Mouse (Mus musculus) gonadal fat pad, adult 2 months (tissue): Measurements from ENCODE around the gene Urm1. TPM values are rescaled to one million over a fixed set of nuclear protein-coding genes. Genes with fewer than 3 reads are reported as not detected.

Source experiments
- DNase-seq: peaks from one replicate; pipeline ENCODE4 v3.0.0-alpha.2; 2012; ENCODE audit warnings: low read depth
- polyA plus RNA-seq: library from polyadenylated mRNA; depleted of rRNA; stranded (reverse); fragments of >200 nt; gene quantifications from 2 replicates; pipeline ENCODE4 v1.2.3, GENCODE M21; 2012

Urm1 gene
- polyA plus RNA-seq, 1 experiment, result 61.3 TPM

DNA sequence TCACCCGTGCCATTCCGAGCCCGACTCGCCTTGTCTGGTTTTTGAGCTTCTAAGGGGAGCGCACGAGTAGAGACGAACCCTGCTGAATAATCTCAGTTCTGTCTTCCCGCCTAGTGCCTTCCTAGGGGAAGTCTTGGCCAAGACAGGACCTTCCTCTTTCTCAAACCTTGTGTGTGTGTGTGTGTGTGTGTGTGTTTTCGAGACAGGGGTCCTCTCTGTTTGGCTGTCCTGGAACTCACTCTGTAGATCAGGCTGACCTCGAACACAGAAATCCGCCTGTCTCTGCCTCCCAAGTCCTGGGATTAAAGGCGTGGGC, 7.8 kb downstream of the Urm1 start:
- DNase-seq, result no peak

DNA sequence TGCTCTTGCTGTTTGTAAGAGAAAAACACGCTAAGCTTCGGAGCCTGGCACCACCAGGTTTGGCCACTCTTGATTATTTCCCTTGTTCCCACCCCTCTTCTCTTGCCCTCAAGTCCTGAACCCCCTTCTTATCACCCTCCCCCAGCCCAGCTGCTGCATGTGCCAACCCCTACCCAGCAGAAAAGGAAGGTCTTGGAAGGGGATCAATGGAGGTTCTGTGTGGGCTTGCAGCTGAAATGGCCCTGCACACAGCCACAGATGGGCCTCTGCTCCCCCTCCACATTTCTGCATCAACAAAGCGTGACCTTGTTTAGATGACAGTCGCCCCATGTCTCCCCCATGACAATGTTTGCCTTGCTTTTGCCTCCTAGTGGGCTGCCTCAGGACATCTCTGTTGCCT, 11.2 kb downstream of the Urm1 start:
- DNase-seq, result no peak

DNA sequence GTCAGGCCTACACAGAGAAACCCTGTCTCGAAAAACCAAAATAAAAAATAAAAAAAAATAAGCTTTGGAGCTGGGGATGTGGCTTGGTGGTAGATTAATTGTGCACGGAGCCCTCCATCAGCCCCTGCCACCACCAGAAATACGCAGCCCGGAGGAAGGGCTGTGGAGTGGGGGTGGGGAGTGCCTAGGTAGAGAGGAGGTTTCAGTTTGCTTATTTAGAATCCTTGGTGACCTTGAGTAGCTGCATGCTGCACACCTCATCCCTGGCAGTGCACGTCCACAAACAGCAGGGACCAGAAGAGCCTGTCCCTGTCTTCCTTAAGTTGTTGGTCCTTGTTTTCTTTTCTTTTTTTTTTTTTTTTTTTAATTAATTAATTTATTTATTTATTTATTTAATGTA, 13.9 kb downstream of the Urm1 start:
- no peak for DNase-seq

DNA sequence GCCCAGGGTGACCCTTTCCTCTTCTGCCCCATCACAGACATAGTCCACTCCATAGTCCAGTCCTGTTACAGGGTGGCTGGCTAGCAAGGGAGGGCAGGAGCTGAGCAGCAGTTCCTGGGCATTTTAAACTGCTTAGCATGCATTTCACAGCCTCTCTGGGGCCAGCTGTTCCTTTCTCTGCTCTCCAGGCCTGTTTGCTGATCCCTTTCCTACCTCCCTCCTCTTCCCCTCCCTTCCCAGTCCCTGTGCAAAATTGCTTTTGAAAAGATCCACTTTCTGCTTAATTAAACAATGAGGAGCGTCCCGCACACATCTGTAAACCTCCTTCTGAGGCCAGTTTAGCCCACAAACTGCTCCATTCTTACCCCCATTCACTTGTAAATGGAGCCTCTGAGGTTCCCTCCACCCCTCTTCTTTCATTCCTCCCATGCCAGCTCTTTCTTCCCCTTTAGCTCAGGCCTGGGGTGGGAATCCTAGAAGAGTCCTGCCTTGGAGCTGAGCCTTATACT, 15.6 kb downstream of the Urm1 start:
- DNase-seq, result no peak

DNA sequence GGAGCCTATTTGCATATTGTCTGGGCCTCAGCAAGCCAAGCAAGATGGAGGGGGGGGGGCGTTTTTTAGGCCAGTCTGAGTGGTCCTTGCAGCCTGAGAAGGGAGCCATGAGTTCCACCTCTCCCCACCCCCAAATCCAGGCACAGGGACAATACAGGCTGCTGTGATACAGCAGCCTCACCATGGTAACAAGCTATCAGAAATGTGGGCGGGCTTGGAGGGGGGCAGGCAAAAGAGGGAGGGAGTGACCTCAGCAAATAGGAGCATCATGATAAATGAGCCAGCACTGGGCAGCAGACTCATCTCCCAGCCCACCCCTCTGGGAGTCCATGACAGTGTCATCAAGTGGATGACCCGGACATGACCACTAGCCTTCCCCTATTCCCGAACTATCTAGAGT, 19.6 kb downstream of the Urm1 start:
- DNase-seq, result no peak

DNA sequence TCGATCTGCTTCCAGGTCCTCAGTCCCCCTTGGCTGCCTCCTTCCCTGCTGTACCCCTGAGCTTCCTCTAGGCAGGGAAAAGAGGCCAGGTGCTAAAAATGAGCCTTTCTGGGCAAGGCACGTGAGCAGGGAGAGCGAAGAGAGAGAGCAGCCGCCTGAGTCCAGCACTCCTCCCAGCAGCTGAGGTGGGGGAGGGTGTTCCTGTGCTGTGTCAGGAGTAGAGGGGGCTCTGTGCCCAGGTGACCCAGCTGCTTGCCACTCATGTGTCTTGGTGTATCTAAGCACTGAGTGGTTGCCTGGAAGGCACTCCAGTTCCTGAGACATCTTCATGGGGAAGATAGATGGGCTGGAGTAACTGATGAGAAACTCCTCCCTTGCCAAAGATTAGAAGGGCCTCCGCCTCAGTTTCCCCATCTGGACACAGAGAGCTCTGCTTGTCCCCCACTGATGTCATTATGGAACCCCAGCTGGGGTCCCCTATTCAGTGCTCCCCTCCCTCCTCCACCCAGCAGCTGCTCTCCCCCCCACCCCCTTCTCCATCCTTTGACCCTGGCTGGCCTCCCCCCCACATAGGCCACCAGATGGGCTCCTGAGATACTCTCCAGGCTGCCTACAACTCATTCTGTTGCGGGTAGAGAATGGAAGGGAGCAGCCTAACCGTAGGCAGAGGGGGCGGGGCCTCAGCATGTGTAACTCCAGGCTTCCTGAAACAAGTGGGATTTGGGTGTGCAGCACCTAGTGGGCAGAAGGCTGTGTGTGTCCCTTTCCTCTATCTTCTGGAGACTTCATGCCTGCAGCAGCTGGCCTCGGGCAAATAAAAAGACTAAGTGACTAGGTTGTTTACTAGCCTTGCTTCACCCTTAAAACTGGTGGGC, 23.6 kb downstream of the Urm1 start:
- DNase-seq, result no peak

DNA sequence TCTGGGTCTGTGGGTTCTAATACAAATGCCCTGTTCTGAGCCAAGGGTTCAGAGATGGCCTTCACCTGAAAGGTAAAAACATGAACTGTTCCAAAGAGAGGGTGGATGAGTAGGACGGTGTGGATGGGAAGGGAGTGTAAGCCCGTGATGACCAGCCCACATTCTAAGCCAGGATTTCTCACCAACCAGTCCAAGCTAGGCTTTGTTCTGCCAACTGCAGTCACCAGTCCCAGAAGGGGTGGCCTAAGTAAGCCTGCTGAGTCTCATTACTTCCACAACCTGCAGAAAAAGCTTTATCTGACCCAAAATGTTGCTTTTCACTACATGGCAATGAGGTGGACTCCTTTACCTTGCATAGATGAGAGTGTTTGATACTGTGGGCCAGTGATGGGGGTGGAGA, 24.2 kb downstream of the Urm1 start:
- DNase-seq, result no peak

DNA sequence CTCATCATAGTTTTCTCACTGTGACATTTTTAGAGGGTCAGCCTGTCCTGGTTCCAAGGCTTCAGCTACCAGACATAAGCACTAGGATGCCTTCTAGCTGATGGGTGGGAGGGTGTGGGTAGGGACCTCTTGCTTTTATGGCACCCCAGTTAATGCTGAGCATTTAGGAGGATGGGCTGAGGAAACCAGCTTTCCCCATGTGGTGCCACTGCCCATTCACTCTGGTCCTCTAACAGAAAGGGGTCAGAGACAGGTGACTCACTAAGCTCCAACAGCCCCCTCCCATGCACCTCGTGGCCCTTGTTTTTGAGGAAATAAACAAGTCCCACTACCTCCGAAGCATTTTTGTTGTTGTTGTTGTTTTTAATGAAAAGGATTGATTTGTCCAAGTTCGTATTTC, 24.8 kb downstream of the Urm1 start:
- no peak for DNase-seq

DNA sequence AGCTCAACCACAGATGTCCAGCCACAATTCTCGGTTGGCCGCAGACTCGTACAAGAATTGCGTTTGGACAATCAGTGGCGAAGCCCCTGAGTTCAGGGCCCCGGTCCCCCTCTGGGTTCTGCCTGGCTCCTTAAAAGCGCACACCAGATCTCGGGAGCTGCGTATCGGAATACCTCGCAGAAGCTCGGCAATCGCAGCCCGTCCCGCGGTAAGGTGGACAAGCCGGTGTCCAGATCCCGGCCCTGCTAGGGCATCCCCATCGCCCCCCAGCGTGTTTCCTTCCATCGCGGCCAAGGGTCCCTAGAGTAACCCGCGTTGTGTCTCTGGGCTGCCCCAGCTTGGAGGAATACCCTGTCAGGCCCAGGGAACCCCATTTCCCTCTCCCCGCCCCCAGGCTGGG, 25.8 kb downstream of the Urm1 start:
- no peak for DNase-seq

DNA sequence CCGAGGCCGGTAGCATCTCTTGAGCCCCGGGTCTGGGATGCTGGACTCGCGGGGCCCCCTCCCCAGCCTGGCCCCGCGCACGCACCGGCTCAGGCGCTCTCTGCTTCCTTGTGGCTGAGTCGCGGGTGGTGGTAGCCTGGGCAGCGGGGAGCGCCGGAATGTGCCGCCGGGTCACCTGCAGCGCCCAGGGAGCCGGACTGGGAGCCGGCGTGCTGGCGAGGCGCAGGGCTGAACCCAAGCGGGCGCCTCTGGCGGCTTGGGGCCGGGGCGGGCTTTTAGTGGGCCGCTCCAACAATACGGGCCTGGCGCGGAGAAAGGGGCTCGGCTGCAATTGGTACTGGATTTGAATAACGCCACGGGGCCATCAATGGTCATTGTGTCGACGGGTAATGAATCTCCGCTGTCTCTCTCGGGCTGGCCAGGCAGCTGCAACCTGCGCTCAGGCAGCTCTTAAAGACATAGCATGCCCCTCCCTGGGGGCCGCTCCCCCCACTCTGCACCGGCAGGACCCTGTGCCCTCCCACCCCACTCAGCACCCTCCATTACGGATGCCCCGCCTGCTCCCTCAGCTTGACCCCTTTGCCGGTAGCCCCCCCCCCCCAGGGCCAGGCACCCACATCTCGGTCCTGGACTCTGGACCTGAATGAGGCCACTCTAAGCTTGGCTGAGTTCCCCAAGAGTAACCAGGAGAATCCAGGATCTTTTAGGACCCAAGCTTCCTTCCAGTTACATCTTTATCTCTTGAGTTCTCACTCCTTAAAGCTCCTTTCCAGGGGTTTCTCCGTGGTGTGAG, 26.4 kb downstream of the Urm1 start:
- DNase-seq, result no peak

DNA sequence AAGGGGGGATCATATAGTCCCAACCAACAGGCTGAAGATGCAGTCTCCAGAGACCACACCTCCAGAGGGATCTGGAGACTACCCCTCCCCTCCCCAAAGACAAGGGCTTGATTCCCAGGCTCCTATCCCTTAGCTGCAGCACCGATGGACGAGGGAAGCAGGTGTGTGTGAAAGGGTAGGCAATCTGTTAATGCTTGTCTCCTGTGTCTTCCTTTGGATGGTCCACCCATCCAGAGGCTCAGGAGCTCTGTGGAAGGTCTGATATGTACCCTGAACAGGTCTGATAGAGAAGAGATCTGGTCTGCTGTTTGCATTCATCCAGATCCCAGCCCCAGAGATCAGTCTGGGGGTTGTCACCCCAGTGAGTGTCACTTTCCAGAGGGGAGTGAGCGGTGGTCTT, 27.0 kb downstream of the Urm1 start:
- no peak for DNase-seq

DNA sequence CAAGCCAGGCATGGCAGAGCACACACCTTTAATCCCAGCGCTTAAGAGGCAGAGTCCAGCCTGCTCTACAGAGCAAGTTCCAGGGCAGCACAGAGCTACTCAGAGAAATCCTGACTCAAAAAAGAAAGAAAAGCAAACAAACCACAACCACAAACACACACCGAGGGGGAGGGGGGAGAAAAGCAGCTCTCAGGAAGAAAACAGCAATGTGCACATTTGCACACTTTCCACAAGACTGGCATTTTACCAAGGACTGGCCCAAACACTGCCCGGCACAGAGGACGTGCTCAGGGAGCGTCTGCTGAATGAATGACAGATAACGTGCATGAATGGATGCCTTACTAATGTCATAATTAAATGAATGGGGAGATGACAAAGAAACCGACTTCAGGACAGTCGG, 29.2 kb downstream of the Urm1 start:
- DNase-seq, result no peak

DNA sequence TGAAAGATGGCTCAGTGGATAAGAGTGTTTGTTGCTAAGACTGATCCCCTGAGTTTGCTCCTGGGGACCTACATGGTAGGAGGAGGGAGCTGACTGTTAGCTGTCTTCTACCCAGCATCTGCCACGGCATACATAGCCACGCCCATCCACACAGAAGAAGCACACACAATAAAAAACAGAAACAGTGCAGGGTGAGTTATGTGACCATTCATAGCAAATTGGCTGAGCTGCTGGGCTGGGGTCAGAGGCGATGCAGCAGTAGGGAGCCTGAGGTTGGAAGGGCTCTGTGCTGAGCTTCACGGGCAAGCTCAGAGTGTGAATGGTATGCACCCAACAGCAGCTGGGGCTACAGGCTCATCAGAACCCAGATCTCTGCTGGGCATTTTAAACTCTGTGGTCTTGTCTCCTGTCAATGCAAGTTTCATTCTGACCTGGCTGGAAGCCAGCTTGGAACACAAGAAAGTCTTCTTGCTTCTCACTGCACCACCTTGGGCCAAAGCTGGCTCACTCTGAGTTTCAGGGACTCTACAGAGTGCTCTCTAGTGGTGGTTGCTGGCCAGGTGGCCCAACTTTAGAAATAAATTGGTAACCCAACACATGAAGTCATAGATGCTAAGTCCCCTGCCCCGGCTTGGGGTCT, 30.1 kb downstream of the Urm1 start:
- no peak for DNase-seq

DNA sequence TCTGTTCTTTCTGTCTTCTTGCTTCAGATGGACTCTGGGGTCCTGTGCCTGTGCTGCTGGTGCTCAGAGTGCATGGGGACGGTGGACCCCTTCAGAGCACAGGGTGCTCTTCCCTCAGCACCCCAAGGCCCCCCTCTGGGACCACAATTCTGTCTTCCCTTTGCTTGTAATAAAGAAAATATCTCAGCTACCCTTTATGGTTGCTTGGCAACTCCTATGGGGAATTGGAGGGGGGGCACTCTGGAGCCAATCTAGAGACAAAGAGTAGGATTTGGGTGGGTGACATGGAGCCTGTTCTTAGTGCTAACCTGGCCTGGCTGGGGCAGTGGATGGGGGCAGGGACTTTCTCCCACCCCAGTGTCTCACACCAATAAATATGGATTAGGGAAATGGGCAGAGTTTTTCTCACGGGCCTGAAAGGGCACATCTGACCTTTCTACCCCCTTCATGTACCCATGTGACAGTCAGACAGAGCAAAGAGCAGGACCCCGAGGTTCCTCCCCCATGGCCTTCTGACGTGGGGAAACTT, 33.1 kb downstream of the Urm1 start:
- DNase-seq, result no peak

DNA sequence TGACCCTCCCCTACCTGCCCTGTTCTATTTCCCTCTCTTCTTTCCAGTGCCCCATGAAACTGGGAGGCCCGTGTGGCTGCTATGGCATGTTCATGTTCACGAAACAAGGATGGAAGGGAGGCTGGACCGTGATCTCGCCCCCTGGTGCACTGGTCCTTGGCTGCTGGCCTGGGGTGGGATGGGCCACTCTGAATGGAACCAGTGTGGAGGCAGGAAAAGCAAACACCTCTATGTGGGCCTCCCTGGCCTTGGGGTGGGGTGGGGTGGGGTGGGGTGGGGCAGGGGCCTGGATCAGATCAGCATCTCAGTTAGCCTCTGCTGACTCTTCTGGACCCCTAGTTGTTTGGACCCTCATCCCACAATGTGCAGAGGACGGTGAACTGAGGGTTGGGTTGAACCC, 33.9 kb downstream of the Urm1 start:
- no peak for DNase-seq

DNA sequence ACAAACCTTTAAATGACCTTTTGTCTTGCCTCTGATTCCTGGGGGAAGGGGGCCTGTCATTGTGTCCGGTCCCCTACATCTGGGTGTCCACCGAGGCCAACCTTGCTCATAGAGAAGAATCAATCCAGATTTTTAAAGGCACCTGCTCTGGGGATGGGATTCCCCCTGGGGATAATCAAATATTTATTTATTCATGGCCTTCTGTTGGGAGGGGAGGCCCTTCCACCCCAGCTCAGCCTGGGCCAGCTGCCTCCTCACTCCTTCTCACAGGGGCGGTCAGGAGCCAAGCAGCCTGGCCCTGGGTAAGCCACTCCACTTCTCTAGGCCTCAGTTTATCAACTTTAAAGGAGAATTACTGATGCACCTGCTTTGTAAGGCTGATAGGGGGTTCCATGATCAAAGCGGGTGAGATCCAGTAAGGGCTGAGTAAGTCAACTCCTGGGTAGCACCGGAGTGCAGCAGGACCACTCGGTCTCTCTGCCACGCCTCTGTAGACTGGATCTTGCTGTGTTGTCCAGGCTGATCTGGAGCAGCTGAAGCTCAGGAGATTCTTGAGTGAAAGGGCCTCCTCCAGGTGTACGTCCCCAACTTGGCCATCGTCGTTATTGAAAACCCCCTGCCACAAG, 35.8 kb downstream of the Urm1 start:
- DNase-seq, result no peak

DNA sequence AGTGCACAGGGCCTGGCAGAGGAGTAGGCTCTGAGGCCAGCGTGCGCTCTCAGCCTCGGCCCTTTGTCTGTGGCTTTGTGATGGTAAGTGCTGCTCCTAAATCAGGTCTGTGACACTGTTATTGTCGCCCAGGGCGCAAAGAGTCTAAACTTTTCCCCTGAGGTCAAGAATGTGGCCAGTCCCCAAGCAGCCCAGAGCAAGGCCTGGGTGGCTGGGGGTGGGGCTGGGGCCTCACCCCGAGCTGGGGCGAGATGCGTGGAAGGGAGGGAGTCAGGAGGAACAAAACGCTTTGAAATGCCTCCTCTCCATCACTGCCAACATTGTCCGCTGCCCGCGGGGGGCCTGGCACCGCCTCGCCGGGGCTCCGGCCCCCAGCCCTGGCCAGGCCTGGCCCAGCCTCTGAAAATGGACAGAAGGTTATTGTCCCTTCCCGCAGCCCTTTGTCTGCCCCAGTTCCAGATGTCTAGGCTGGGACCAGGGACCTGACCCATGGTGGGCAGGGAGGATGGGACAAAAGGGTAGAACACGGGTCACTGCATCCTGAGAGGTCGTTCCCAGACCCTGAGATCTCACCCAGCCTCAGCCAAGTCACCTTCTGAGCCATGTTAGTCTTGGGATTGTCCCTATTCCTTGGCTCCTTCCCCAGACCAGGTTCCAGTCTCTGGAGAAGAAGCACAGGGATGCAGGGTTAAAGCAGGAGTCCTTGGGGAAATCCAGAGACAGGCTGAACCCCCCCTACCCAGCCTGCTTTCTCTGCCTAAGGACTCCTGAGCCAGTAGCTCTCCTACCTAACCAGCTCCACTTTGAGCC, 36.8 kb downstream of the Urm1 start:
- DNase-seq, result no peak

DNA sequence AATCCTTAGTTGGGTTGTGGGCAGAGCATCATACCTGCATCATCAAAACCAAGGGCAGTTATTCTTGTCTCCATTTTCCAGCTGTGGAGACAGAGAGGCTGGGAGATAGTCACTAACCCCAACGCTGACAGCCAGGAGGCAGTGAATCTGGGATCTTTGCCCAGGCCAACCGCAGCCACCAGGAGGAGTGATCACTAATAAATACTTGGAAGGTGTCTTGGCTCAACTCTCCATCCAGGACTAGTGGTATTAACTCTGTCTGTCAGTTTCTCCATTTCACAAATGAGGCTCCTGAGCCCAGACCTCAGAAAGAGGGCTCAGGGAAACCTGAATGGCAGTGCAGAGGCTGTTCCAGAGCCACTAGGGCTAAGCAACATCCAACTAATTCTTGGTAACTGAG, 37.5 kb downstream of the Urm1 start:
- DNase-seq, result peak; percentile 75

DNA sequence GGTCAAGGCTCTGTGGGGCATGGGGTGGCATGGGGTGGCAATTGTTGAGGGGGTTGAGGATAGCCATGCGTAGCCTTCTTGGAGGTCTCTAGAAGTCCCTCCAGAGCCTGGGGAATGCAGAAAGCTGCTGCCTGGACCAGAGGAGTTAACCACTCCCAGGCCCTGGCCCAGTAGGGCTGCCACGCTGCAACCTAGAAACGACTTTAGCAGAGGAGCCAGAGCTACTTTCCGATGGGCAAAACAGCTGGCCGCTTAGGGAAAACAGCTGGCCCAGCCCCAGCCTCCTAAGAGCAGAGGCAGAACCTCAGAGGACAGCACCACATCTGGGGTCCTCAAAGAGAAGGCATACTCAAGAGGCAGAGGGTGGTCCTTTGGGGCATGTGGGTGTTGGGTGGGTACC, 38.1 kb downstream of the Urm1 start:
- no peak for DNase-seq

DNA sequence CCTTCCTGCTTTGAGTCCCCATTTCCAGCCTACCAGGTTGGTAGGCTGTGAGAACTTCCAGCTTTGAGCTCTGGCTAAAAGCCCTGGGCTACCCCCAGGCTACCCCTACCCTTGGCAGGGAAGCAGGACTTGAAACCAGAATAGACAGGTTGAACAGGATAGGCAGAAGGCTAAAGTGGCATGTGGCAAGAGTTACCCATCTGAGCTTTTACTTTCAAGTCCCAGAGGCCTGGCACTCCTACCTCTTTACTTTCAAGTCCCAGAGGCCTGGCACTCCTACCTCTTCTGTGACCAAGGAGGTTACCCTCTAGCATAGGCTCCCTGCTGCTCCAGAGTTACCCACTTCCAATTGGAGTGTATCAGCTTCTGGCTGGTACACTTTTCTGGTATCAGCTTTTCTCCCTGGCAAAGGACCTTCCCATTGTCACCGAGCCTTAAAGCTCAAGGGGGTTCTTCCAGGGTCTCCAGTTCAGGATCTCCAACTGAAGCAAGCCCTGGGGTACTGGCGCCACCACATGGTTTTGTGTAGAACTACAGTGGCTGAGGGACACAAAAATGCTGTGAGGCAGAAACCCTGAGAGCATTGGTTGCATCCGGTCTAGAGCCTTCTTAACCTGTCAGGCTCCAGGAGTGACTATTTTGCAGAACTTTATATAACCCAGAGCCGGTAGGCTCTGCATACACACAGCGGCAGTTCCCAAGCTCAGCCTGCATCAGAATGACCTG, 39.0 kb downstream of the Urm1 start:
- DNase-seq, result peak; percentile 91
